Mouse (Mus musculus) liver, adult 2 months (tissue): ENCODE data around the gene Zkscan2. TPM values are rescaled to one million over a fixed set of nuclear protein-coding genes. Genes with fewer than 3 reads are reported as not detected.
A peak's percentile ranks its signal among the peaks of the same experiment; 100 is the strongest.

Experiments
- DNase-seq: peaks from one replicate; pipeline ENCODE4 v3.0.0-alpha.2; 2011; ENCODE audit warnings: low read depth, low spot score; ENCODE audit errors: extremely low read depth
- H3K27ac ChIP-seq: fragments of 200-500 bp; replicated peaks from 2 replicates; pipeline ENCODE4 v1.5.1; 2012; ENCODE audit warnings: low read depth, mild to moderate bottlenecking, control low read depth, inconsistent platforms, low read length; ENCODE audit not compliant: insufficient read depth
- H3K27me3 ChIP-seq: fragments of 200-500 bp; 2 replicates; pipeline ENCODE4 v1.6.1; 2012; ENCODE audit warnings: mild to moderate bottlenecking, moderate library complexity, low read length, inconsistent platforms; ENCODE audit not compliant: control insufficient read depth, insufficient read depth
- H3K36me3 ChIP-seq: fragments of 200-500 bp; 2 replicates; pipeline ENCODE4 v1.6.1; 2012; ENCODE audit warnings: low read length, inconsistent platforms; ENCODE audit not compliant: control insufficient read depth, insufficient read depth
- H3K4me1 ChIP-seq: fragments of 200-500 bp; 2 replicates; pipeline ENCODE4 v1.6.1; 2011; ENCODE audit warnings: low read length; ENCODE audit not compliant: control insufficient read depth, insufficient read depth
- H3K4me3 ChIP-seq: fragments of 200-500 bp; 2 replicates; pipeline ENCODE4 v1.5.1; 2011; ENCODE audit warnings: low read depth, mild to moderate bottlenecking, control low read depth, low read length, moderate library complexity; ENCODE audit not compliant: insufficient read depth
- H3K79me2 ChIP-seq: fragments of 200-500 bp; 2 replicates; pipeline ENCODE4 v1.6.1; 2012; ENCODE audit warnings: inconsistent platforms, mild to moderate bottlenecking, low read length, moderate library complexity; ENCODE audit not compliant: control insufficient read depth, insufficient read depth
- H3K9ac ChIP-seq: fragments of 200-500 bp; 2 replicates; pipeline ENCODE4 v1.6.1; 2012; ENCODE audit warnings: low read depth, mild to moderate bottlenecking, control low read depth, inconsistent platforms, low read length
- CTCF ChIP-seq: fragments of 200-500 bp; IDR thresholded peaks from 2 replicates; pipeline ENCODE4 v1.5.1; 2011; ENCODE audit warnings: low read depth, low read length, control low read depth
- POLR2A ChIP-seq: fragments of 200-500 bp; IDR thresholded peaks from 2 replicates; pipeline ENCODE4 v1.6.1; 2011; ENCODE audit warnings: low read length, control low read depth; ENCODE audit not compliant: insufficient read depth; ENCODE audit errors: extremely low read depth
- WGBS: fragments of 180-500 bp; shearing (Covaris S2); methylation state at CpG from one replicate; pipeline ENCODE4 v1.1.7; 2018; 5-methylcytosine and 5-hydroxymethylcytosine counted together
- polyA plus RNA-seq: library from polyadenylated mRNA; depleted of rRNA; stranded (reverse); fragments of >200 nt; gene quantifications from 2 replicates; pipeline ENCODE4 v1.2.3, GENCODE M21; 2012
- total RNA-seq: library from RNA; depleted of rRNA; stranded (reverse); fragments of >200 nt; gene quantifications from 2 replicates; pipeline ENCODE4 v1.2.3, GENCODE M21; 2014

The Zkscan2 gene
- total and polyA plus RNA-seq, 2 experiments, result under 0.01 TPM; not detected in 1

GRCm38 (mm10) chr7:123453066-123453465, 47.2 kb downstream of the Zkscan2 start:
- no peaks in the 10 kb centered on the region for H3K27me3 ChIP-seq
- peak; percentile 81 for DNase-seq
- H3K36me3 ChIP-seq, result no peaks in the 10 kb centered on the region
- peaks cover 8% of the 10 kb centered on the region for H3K4me1 ChIP-seq
- no peak overlapping the region for H3K4me3 ChIP-seq
- H3K79me2 ChIP-seq, result no peaks in the 10 kb centered on the region
- no peak overlapping the region for H3K9ac ChIP-seq
- 25% methylated on average over 8 of the region's 8 CpGs for WGBS
- TF ChIP-seq CTCF, result no peak
- no peak for TF ChIP-seq POLR2A
- H3K27ac ChIP-seq, result peak overlapping the region; percentile 62

DNA sequence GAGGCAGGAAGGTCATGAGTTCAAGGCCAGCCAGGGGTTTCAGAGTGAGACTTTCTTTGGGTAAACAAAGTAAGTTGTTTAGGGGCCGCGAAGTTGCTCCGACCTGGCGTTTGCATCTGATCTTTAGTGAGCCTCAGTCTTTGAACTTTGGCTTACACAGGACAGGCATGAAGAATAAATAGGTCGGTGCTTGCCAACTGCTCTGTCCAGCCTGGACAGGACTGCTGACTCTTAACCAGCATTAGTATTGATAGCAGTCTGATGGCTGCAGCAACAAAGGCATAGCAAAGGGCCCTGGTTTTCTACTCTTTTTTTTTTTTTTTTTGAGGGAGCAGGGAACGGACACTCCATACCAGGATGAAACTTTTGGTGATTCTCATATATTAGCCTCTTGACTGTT, 47.7 kb downstream of the Zkscan2 start:
- TF ChIP-seq CTCF, result no peak
- no peaks in the 10 kb centered on the region for H3K36me3 ChIP-seq
- DNase-seq, result peak; percentile 95
- no peaks in the 10 kb centered on the region for H3K27me3 ChIP-seq
- no peak overlapping the region for H3K9ac ChIP-seq
- peaks cover 8% of the 10 kb centered on the region for H3K4me1 ChIP-seq
- no peak overlapping the region for H3K4me3 ChIP-seq
- H3K79me2 ChIP-seq, result no peaks in the 10 kb centered on the region
- peak overlapping the region; percentile 62 for H3K27ac ChIP-seq
- WGBS, result 7% methylated on average over 6 of the region's 6 CpGs

DNA sequence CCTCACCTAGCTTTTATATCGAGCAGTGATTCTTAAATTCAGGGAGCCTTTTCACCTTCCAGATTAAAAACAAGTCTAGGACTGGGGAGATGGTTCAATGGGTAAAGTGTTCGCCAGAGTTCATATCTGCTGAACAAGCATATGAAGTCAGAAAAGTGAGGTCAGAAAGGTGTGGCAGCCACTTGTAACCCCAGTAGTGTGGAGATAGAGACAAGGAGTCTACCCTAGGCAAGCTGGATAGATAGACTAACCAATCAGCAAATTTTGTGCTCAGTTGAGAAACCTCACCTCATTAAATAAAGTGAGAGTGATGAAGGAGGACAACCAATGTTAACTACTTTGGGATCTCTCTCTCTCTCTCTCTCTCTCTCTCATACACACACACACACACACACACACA, 49.7 kb downstream of the Zkscan2 start:
- Histone ChIP-seq H3K27ac (no peak overlapping the region), H3K4me3 (no peak overlapping the region), H3K27me3 (no peaks in the 10 kb centered on the region), H3K79me2 (no peaks in the 10 kb centered on the region), H3K4me1 (peaks cover 8% of the 10 kb centered on the region), H3K9ac (no peak overlapping the region), H3K36me3 (no peaks in the 10 kb centered on the region)
- DNase-seq, result no peak
- 97% methylated on average over 2 of the region's 2 CpGs for WGBS
- TF ChIP-seq CTCF (no peak), POLR2A (no peak)

DNA sequence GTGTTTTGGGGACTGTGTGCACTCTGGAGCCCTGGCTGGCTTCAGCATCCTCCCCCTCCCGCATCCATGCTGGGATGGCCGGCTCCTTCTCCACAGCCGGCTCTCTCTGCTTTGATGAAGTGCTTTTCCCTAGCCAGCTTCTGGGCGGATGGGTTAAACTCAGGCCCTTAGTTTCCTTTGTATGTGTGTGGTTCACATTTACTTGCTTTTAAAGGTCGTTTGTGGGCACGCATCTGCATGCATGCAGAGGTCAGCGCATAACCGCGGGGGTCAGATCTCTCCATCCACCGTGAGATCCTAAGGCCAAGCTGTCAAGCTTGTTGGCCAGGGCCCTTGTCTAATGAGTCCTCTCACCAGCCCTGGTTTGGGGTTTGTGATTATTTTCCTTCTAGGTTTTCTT, 50.6 kb downstream of the Zkscan2 start:
- Histone ChIP-seq H3K27me3 (no peaks in the 10 kb centered on the region), H3K9ac (no peak overlapping the region), H3K36me3 (no peaks in the 10 kb centered on the region), H3K4me1 (peaks cover 8% of the 10 kb centered on the region), H3K27ac (no peak overlapping the region), H3K4me3 (no peak overlapping the region), H3K79me2 (no peaks in the 10 kb centered on the region)
- no peak for DNase-seq
- TF ChIP-seq POLR2A (no peak), CTCF (no peak)
- WGBS, result 87% methylated on average over 10 of the region's 10 CpGs

DNA sequence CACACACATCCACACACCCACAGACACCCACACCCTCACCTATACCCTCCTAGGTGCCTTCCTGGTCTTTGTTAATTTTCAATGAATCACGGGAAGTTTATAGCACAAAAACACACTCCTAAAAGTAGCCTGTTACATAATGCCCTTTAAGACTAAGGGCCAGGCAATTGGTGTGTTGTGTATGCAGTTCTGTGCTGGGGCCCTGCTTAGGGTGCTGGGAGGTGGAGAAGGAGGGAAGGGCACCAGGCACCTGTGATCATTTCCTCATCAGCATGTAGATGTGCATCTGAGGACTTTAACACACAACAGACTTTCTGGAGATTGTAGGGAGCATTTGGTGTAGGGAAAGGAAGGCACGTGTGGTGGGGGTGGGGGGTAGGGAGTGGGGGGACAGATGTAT, 51.5 kb downstream of the Zkscan2 start:
- H3K9ac ChIP-seq, result no peak overlapping the region
- no peak overlapping the region for H3K27ac ChIP-seq
- no peaks in the 10 kb centered on the region for H3K36me3 ChIP-seq
- H3K4me1 ChIP-seq, result peaks cover 8% of the 10 kb centered on the region
- TF ChIP-seq CTCF (no peak), POLR2A (no peak)
- H3K27me3 ChIP-seq, result no peaks in the 10 kb centered on the region
- H3K4me3 ChIP-seq, result no peak overlapping the region
- WGBS, result 92% methylated on average over 2 of the region's 2 CpGs
- H3K79me2 ChIP-seq, result no peaks in the 10 kb centered on the region
- DNase-seq, result no peak

GRCm38 (mm10) chr7:123442079-123442478, 58.2 kb downstream of the Zkscan2 start:
- Histone ChIP-seq H3K36me3 (no peaks in the 10 kb centered on the region), H3K27ac (no peak overlapping the region), H3K79me2 (no peaks in the 10 kb centered on the region), H3K4me1 (no peaks in the 10 kb centered on the region), H3K9ac (no peak overlapping the region), H3K4me3 (no peak overlapping the region), H3K27me3 (no peaks in the 10 kb centered on the region)
- 86% methylated on average over 1 of the region's 1 CpGs for WGBS
- no peak for DNase-seq
- TF ChIP-seq CTCF, result no peak
- no peak for TF ChIP-seq POLR2A
